Mouse (Mus musculus) ovary, postnatal 36 days (tissue): ENCODE measurements around the gene Fam83g.
"Not testable (repeated sequence)": the region's sequence is repeated elsewhere in the genome, so short reads cannot be mapped to it uniquely, and the experiment has no call there.

ENCODE experiments used
- DNase-seq: peaks from one replicate; pipeline ENCODE4 v3.0.0; 2022; ENCODE audit warnings: low spot score, mixed read lengths

Gene Fam83g

GRCm38 (mm10) chr11:61683907-61684731, at the start of gene Fam83g:
Fam83g (plus strand) TSS chr11:61684091.
- peak; percentile 67 for DNase-seq

GRCm38 (mm10) chr11:61636309-61636708, 47.6 kb upstream of the Fam83g start:
- not testable (repeated sequence) for DNase-seq

- DNase-seq, result no peak
Measured at GRCm38 (mm10) chr11:61637413-61637812, 46.5 kb upstream of the Fam83g start.

GRCm38 (mm10) chr11:61637856-61638255, 46.0 kb upstream of the Fam83g start:
- DNase-seq, result no peak

- no peak for DNase-seq
Measured at GRCm38 (mm10) chr11:61638764-61639536, 44.9 kb upstream of the Fam83g start.

GRCm38 (mm10) chr11:61639601-61640177, 44.2 kb upstream of the Fam83g start:
- DNase-seq, result no peak

- not testable (repeated sequence) for DNase-seq
Measured at GRCm38 (mm10) chr11:61640585-61640984, 43.3 kb upstream of the Fam83g start.

GRCm38 (mm10) chr11:61642106-61642505, 41.8 kb upstream of the Fam83g start:
- no peak for DNase-seq

GRCm38 (mm10) chr11:61643184-61643961, 40.5 kb upstream of the Fam83g start:
- DNase-seq, result no peak

GRCm38 (mm10) chr11:61644576-61645326, 39.1 kb upstream of the Fam83g start:
- no peak for DNase-seq

GRCm38 (mm10) chr11:61645357-61645857, 38.5 kb upstream of the Fam83g start:
- DNase-seq, result no peak

GRCm38 (mm10) chr11:61646499-61647039, 37.3 kb upstream of the Fam83g start:
- no peak for DNase-seq

GRCm38 (mm10) chr11:61647110-61647910, 36.6 kb upstream of the Fam83g start:
- DNase-seq, result no peak

- no peak for DNase-seq
Measured at GRCm38 (mm10) chr11:61647956-61648748, 35.7 kb upstream of the Fam83g start.

GRCm38 (mm10) chr11:61648749-61649115, 35.2 kb upstream of the Fam83g start:
- DNase-seq, result no peak

GRCm38 (mm10) chr11:61649163-61649580, 34.7 kb upstream of the Fam83g start:
- no peak for DNase-seq

- no peak for DNase-seq
Measured at GRCm38 (mm10) chr11:61649626-61650025, 34.3 kb upstream of the Fam83g start.

- DNase-seq, result no peak
Measured at GRCm38 (mm10) chr11:61650470-61651265, 33.2 kb upstream of the Fam83g start.
